Mouse (Mus musculus) midbrain, embryonic 14.5 days (tissue): ENCODE data around the gene Tmem269. TPM values are rescaled to one million over a fixed set of nuclear protein-coding genes. Genes with fewer than 3 reads are reported as not detected.
A peak's percentile ranks its signal among the peaks of the same experiment; 100 is the strongest.

Source experiments
- ATAC-seq: fragments of 200-750 bp; cut with Nextera tagmentation; 2 replicates; pipeline ENCODE4 v1.8.0; 2017; ENCODE audit warnings: moderate number of reproducible peaks, moderate library complexity; ENCODE audit not compliant: low FRiP score, low TSS enrichment
- DNase-seq: peaks from one replicate; pipeline ENCODE4 v3.0.0-alpha.2; 2015
- H3K27ac ChIP-seq: fragments of 300-500 bp; sonication (generic); replicated peaks from 2 replicates; pipeline ENCODE4 v1.5.1; 2014; ENCODE audit warnings: mild to moderate bottlenecking, low read depth, low read length, moderate library complexity
- H3K27me3 ChIP-seq: fragments of 300-500 bp; sonication (generic); 2 replicates; pipeline ENCODE4 v1.6.1; 2014; ENCODE audit warnings: low read length, control low read depth, mixed read lengths; ENCODE audit not compliant: control insufficient read depth, insufficient read depth
- H3K36me3 ChIP-seq: fragments of 300-500 bp; sonication (generic); 2 replicates; pipeline ENCODE4 v1.6.1; 2014; ENCODE audit warnings: low read length, control low read depth; ENCODE audit not compliant: control insufficient read depth, insufficient read depth
- H3K4me1 ChIP-seq: fragments of 300-500 bp; sonication (generic); 2 replicates; pipeline ENCODE4 v1.6.1; 2014; ENCODE audit warnings: mild to moderate bottlenecking, antibody characterized with exemption, low read length, control low read depth; ENCODE audit not compliant: control insufficient read depth, insufficient read depth
- H3K4me2 ChIP-seq: fragments of 300-500 bp; sonication (generic); 2 replicates; pipeline ENCODE4 v1.6.1; 2014; ENCODE audit warnings: mild to moderate bottlenecking, low read length, moderate library complexity
- H3K4me3 ChIP-seq: fragments of 300-500 bp; sonication (generic); replicated peaks from 2 replicates; pipeline ENCODE4 v1.5.1; 2014; ENCODE audit warnings: low read depth, low read length
- H3K9ac ChIP-seq: fragments of 300-500 bp; sonication (generic); replicated peaks from 2 replicates; pipeline ENCODE4 v1.6.1; 2014; ENCODE audit warnings: mild to moderate bottlenecking, low read length, moderate library complexity
- H3K9me3 ChIP-seq: fragments of 300-500 bp; sonication (generic); 2 replicates; pipeline ENCODE4 v1.6.1; 2016; ENCODE audit warnings: low read length, control low read depth, mixed read lengths; ENCODE audit not compliant: control insufficient read depth
- WGBS: fragments of 180-500 bp; shearing (Covaris S2); extraction: QIAGEN DNeasy Blood & Tissue Kit; methylation state at CpG from one replicate; pipeline ENCODE4 v1.1.7; 2014; 5-methylcytosine and 5-hydroxymethylcytosine counted together
- polyA plus RNA-seq: library from polyadenylated mRNA; unstranded; fragments of >200 nt; fragmentation: Nextera tagmentation; extraction: Ambion mirVana; gene quantifications from 2 replicates; pipeline ENCODE4 v1.2.1, GENCODE M21; 2014

Gene Tmem269
- polyA plus RNA-seq, 1 experiment from 2014 or later: 0.29 TPM

- DNase-seq: no peak
- Histone ChIP-seq H3K27ac (no peak overlapping the region), H3K4me3 (no peak overlapping the region), H3K27me3 (no peaks in the 10 kb centered on the region), H3K9me3 (no peaks in the 10 kb centered on the region), H3K4me2 (no peak overlapping the region), H3K4me1 (peaks cover 4% of the 10 kb centered on the region; the same call in 1 of the 2 replicates), H3K9ac (no peak overlapping the region), H3K36me3 (peaks cover 46% of the 10 kb centered on the region)
- 94% methylated on average over 11 of the region's 11 CpGs for WGBS
- ATAC-seq: no peak
Measured at GRCm38 (mm10) chr4:119226751-119227150, 8.7 kb upstream of the Tmem269 start.

- ATAC-seq: no peak
- H3K36me3 ChIP-seq: peaks cover 46% of the 10 kb centered on the region
Measured at GRCm38 (mm10) chr4:119225719-119226118, 7.7 kb upstream of the Tmem269 start.

DNA sequence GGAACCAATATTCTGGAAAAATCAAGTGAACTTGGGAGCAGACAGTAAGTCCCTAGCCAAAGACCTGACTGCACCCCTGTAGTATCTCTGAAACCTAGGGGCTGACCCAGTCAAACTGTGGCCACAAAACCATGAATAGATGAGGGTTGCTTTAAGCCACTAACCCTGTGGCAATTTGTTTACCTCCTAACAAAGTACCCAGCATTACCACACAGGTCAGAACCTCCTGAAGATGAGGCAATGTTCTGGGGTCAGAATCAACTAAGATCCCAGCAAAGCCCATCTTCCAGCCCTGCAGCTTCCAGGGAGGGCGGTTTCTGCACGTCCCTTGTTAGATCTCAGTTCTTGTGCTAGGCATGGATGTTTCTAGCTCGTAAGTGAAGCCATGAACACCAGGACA is 6.5 kb upstream of the Tmem269 start:
- H3K9ac ChIP-seq: no peak overlapping the region
- no peak overlapping the region for H3K4me3 ChIP-seq
- peaks cover 46% of the 10 kb centered on the region for H3K36me3 ChIP-seq
- H3K9me3 ChIP-seq: no peaks in the 10 kb centered on the region
- no peak overlapping the region for H3K4me2 ChIP-seq
- DNase-seq (no peak), ATAC-seq (no peak)
- H3K27me3 ChIP-seq: no peaks in the 10 kb centered on the region
- WGBS: 95% methylated on average over 3 of the region's 3 CpGs
- no peak overlapping the region for H3K27ac ChIP-seq
- no peaks in the 10 kb centered on the region for H3K4me1 ChIP-seq

More at GRCm38 (mm10) chr4:119225719-119226118, 7.7 kb upstream of the Tmem269 start:
- no peaks in the 10 kb centered on the region for H3K4me1 ChIP-seq
- no peak overlapping the region for H3K4me2 ChIP-seq
- no peak for DNase-seq
- no peaks in the 10 kb centered on the region for H3K27me3 ChIP-seq
- WGBS: 92% methylated on average over 9 of the region's 9 CpGs
- no peak overlapping the region for H3K4me3 ChIP-seq
- H3K9ac ChIP-seq: no peak overlapping the region
- no peaks in the 10 kb centered on the region for H3K9me3 ChIP-seq
- no peak overlapping the region for H3K27ac ChIP-seq

- Histone ChIP-seq H3K4me2 (no peak overlapping the region), H3K4me1 (no peaks in the 10 kb centered on the region), H3K9me3 (no peaks in the 10 kb centered on the region), H3K9ac (no peak overlapping the region), H3K36me3 (peaks cover 46% of the 10 kb centered on the region), H3K27ac (no peak overlapping the region), H3K27me3 (no peaks in the 10 kb centered on the region), H3K4me3 (no peak overlapping the region)
- peak; percentile 51 for DNase-seq
- no peak for ATAC-seq
- WGBS: 86% methylated on average over 1 of the region's 1 CpGs
Measured at GRCm38 (mm10) chr4:119223696-119224095, 5.7 kb upstream of the Tmem269 start.

DNA sequence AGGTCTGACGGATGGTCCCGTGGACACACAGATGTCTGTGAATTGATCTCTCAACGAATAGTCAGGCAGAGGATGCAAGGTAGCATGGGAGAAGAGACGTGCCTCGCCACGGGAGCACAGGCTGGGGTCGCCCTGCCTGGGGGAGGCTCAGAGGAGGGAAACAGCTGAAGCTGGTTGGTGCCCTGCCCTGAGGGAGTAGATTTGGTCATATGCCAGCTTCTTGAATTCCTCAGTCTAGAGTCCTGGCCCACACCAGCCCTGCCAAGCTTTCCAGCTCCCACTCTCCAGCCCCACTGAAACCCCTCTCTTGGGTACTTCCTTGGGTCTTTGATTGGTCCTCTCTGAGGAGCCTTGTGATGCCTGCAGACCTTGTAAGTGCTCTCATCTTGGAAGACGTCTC is 1.4 kb downstream of the Tmem269 start:
- Histone ChIP-seq H3K4me3 (no peak overlapping the region), H3K9ac (no peak overlapping the region), H3K4me2 (no peak overlapping the region), H3K4me1 (no peaks in the 10 kb centered on the region), H3K27me3 (no peaks in the 10 kb centered on the region), H3K9me3 (no peaks in the 10 kb centered on the region), H3K27ac (no peak overlapping the region), H3K36me3 (no peaks in the 10 kb centered on the region)
- DNase-seq (no peak), ATAC-seq (no peak)
- 74% methylated on average over 8 of the region's 8 CpGs for WGBS

- no peak overlapping the region for H3K9ac ChIP-seq
- no peaks in the 10 kb centered on the region for H3K9me3 ChIP-seq
- no peak overlapping the region for H3K4me2 ChIP-seq
- H3K27me3 ChIP-seq: no peaks in the 10 kb centered on the region
- no peak overlapping the region for H3K27ac ChIP-seq
- DNase-seq (peak; percentile 89), ATAC-seq (no peak; the same call in 1 of the 2 replicates)
- WGBS: 16% methylated on average over 8 of the region's 8 CpGs
- H3K36me3 ChIP-seq: peaks cover 10% of the 10 kb centered on the region
- no peak overlapping the region for H3K4me3 ChIP-seq
- H3K4me1 ChIP-seq: no peaks in the 10 kb centered on the region; the same call in 1 of the 2 replicates
Measured at GRCm38 (mm10) chr4:119204672-119205071, 13.3 kb downstream of the Tmem269 start.

GRCm38 (mm10) chr4:119198105-119198504 is 19.9 kb downstream of the Tmem269 start:
- Histone ChIP-seq H3K4me3 (no peak overlapping the region), H3K9me3 (no peaks in the 10 kb centered on the region), H3K4me1 (peaks cover 17% of the 10 kb centered on the region; the same call in 1 of the 2 replicates), H3K9ac (no peak overlapping the region; the same call in 1 of the 2 replicates), H3K4me2 (peak overlapping the region; percentile 79), H3K27me3 (no peaks in the 10 kb centered on the region), H3K36me3 (peaks cover 10% of the 10 kb centered on the region), H3K27ac (no peak overlapping the region)
- 90% methylated on average over 6 of the region's 6 CpGs for whole genome bisulfite sequencing
- ATAC-seq (no peak), DNase-seq (no peak)

GRCm38 (mm10) chr4:119195582-119196320 is 22.3 kb downstream of the Tmem269 start:
- ATAC-seq (peak; percentile 8; the same call in 1 of the 2 replicates), DNase-seq (peak; percentile 48)
- H3K4me1 ChIP-seq: peaks cover 17% of the 10 kb centered on the region; the same call in 1 of the 2 replicates
- H3K27me3 ChIP-seq: no peaks in the 10 kb centered on the region
- peak overlapping the region; percentile 86 for H3K27ac ChIP-seq
- peaks cover 2% of the 10 kb centered on the region for H3K36me3 ChIP-seq
- WGBS: 4% methylated on average over 17 of the region's 18 CpGs
- H3K4me3 ChIP-seq: peak overlapping the region; percentile 82
- no peaks in the 10 kb centered on the region for H3K9me3 ChIP-seq
- H3K9ac ChIP-seq: peak overlapping the region; percentile 79
- peak overlapping the region; percentile 79 for H3K4me2 ChIP-seq
